Mouse (Mus musculus) CD4-positive, CD25-positive, alpha-beta regulatory T cell, adult 4 months (primary cell): ENCODE results near the gene Znrf3. TPM values are rescaled to one million over a fixed set of nuclear protein-coding genes. Genes with fewer than 3 reads are reported as not detected.

ENCODE experiments used
- polyA plus RNA-seq, 2 experiments: library from polyadenylated mRNA; unstranded; fragments of 100-300 nt; shearing (Covaris generic); gene quantifications; one replicate each; pipeline ENCODE4 v1.2.1; 2017

The Znrf3 gene
- polyA plus RNA-seq, 2 experiments from 2014 or later = 21.3 to 24.1 TPM

Other genes with a start within 250 kb of the Znrf3 start
- gene Kremen1, start 183.3 kb downstream of the Znrf3 start, polyA plus RNA-seq = 1 to 10 TPM; 3.4 to 4.3 TPM
- gene Xbp1, start 75.8 kb upstream of the Znrf3 start, polyA plus RNA-seq = 10 to 100 TPM; 38.9 to 44.7 TPM
- gene Ccdc117, start 97.3 kb upstream of the Znrf3 start, polyA plus RNA-seq = 1 to 10 TPM; 2.9 to 5.2 TPM
- not detected for gene Ankrd36, start 124.8 kb upstream of the Znrf3 start, polyA plus RNA-seq